Mouse (Mus musculus) lung, embryonic 14.5 days (tissue): ENCODE measurements around the gene Svs1. TPM values are rescaled to one million over a fixed set of nuclear protein-coding genes. Genes with fewer than 3 reads are reported as not detected.

Experiments
- ATAC-seq: fragments of 200-750 bp; cut with Nextera tagmentation; 2 replicates; pipeline ENCODE4 v1.8.0; 2017; ENCODE audit warnings: mild to moderate bottlenecking, moderate TSS enrichment, moderate library complexity; ENCODE audit not compliant: insufficient read depth
- DNase-seq: peaks from one replicate; pipeline ENCODE4 v3.0.0-alpha.2; 2015
- H3K27ac ChIP-seq: fragments of 300-500 bp; sonication (generic); 2 replicates; pipeline ENCODE4 v1.5.1; 2014; ENCODE audit warnings: low read depth, mild to moderate bottlenecking, moderate library complexity
- H3K27me3 ChIP-seq: fragments of 300-500 bp; sonication (generic); 2 replicates; pipeline ENCODE4 v1.6.1; 2014; ENCODE audit warnings: low read length, control low read depth; ENCODE audit not compliant: insufficient read depth
- H3K36me3 ChIP-seq: fragments of 300-500 bp; sonication (generic); 2 replicates; pipeline ENCODE4 v1.6.1; 2014; ENCODE audit warnings: control low read depth; ENCODE audit not compliant: insufficient read depth
- H3K4me1 ChIP-seq: fragments of 300-500 bp; sonication (generic); 2 replicates; pipeline ENCODE4 v1.6.1; 2014; ENCODE audit warnings: antibody characterized with exemption, control low read depth; ENCODE audit not compliant: insufficient read depth
- H3K4me2 ChIP-seq: fragments of 300-500 bp; sonication (generic); 2 replicates; pipeline ENCODE4 v1.6.1; 2014; ENCODE audit warnings: mild to moderate bottlenecking
- H3K4me3 ChIP-seq: fragments of 300-500 bp; sonication (generic); 2 replicates; pipeline ENCODE4 v1.5.1; 2014; ENCODE audit warnings: low read depth, low read length
- H3K9ac ChIP-seq: fragments of 300-500 bp; sonication (generic); 2 replicates; pipeline ENCODE4 v1.6.1; 2014
- H3K9me3 ChIP-seq: fragments of 300-500 bp; sonication (generic); 2 replicates; pipeline ENCODE4 v1.6.1; 2016; ENCODE audit warnings: low read depth, low read length, control low read depth
- CTCF ChIP-seq: IDR thresholded peaks from 2 replicates; pipeline ENCODE4 v1.5.1; 2016; ENCODE audit warnings: antibody characterized with exemption, low read depth
- WGBS: fragments of 180-500 bp; shearing (Covaris S2); extraction: QIAGEN DNeasy Blood & Tissue Kit; methylation state at CpG from one replicate; pipeline ENCODE4 v1.1.7; 2014; 5-methylcytosine and 5-hydroxymethylcytosine counted together
- polyA plus RNA-seq: library from polyadenylated mRNA; unstranded; fragments of >200 nt; fragmentation: Nextera tagmentation; extraction: Ambion mirVana; gene quantifications from 2 replicates; pipeline ENCODE4 v1.2.1, GENCODE M21; 2014

Gene Svs1
- polyA plus RNA-seq, 1 experiment from 2014 or later: not detected

- H3K4me2 ChIP-seq: no peak overlapping the region
- H3K9me3 ChIP-seq: no peaks in the 10 kb centered on the region
- ATAC-seq (no peak), DNase-seq (no peak)
- WGBS: 79% methylated on average over 1 of the region's 1 CpGs
- no peaks in the 10 kb centered on the region for H3K27me3 ChIP-seq
- H3K27ac ChIP-seq: no peak overlapping the region
- no peaks in the 10 kb centered on the region for H3K4me1 ChIP-seq
- H3K9ac ChIP-seq: no peak overlapping the region
- no peak overlapping the region for H3K4me3 ChIP-seq
- peak; percentile 43; the same call in 1 of the 2 replicates for TF ChIP-seq CTCF
- H3K36me3 ChIP-seq: no peaks in the 10 kb centered on the region
These were observed 23.0 kb downstream of the Svs1 start for GRCm38 (mm10) chr6:49009665-49010064.

- 61% methylated on average over 5 of the region's 5 CpGs for WGBS
- Histone ChIP-seq H3K4me1 (no peaks in the 10 kb centered on the region), H3K9ac (no peak overlapping the region), H3K4me2 (no peak overlapping the region), H3K27ac (no peak overlapping the region), H3K27me3 (no peaks in the 10 kb centered on the region), H3K4me3 (no peak overlapping the region), H3K9me3 (no peaks in the 10 kb centered on the region), H3K36me3 (no peaks in the 10 kb centered on the region)
- no peak for TF ChIP-seq CTCF
- DNase-seq (no peak), ATAC-seq (no peak)
These were observed 24.5 kb downstream of the Svs1 start for GRCm38 (mm10) chr6:49011191-49011590.

GRCm38 (mm10) chr6:49013023-49013422, 26.4 kb downstream of the Svs1 start:
- WGBS: 70% methylated on average over 4 of the region's 4 CpGs
- ATAC-seq: no peak

GRCm38 (mm10) chr6:49013458-49013857, 26.8 kb downstream of the Svs1 start:
- Histone ChIP-seq H3K9ac (no peak overlapping the region), H3K9me3 (no peaks in the 10 kb centered on the region), H3K4me2 (no peak overlapping the region), H3K4me3 (no peak overlapping the region), H3K4me1 (no peaks in the 10 kb centered on the region; the same call in 1 of the 2 replicates), H3K27ac (no peak overlapping the region), H3K36me3 (no peaks in the 10 kb centered on the region), H3K27me3 (no peaks in the 10 kb centered on the region)
- ATAC-seq (no peak), DNase-seq (no peak)
- TF ChIP-seq CTCF: no peak
- WGBS: 77% methylated on average over 3 of the region's 3 CpGs

More at GRCm38 (mm10) chr6:49013023-49013422, 26.4 kb downstream of the Svs1 start:
- Histone ChIP-seq H3K36me3 (no peaks in the 10 kb centered on the region), H3K4me1 (no peaks in the 10 kb centered on the region; the same call in 1 of the 2 replicates), H3K9me3 (no peaks in the 10 kb centered on the region), H3K4me3 (no peak overlapping the region), H3K4me2 (no peak overlapping the region), H3K9ac (no peak overlapping the region), H3K27ac (no peak overlapping the region), H3K27me3 (no peaks in the 10 kb centered on the region)
- TF ChIP-seq CTCF: no peak
- DNase-seq: no peak

- DNase-seq (peak; percentile 82), ATAC-seq (peak; percentile 80; the same call in 1 of the 2 replicates)
- Histone ChIP-seq H3K27me3 (no peaks in the 10 kb centered on the region), H3K4me1 (no peaks in the 10 kb centered on the region; the same call in 1 of the 2 replicates), H3K4me2 (peak overlapping the region; percentile 27; the same call in 1 of the 2 replicates), H3K4me3 (no peak overlapping the region), H3K9me3 (no peaks in the 10 kb centered on the region), H3K27ac (0 out of 2 replicates have a peak overlapping the region, but pooled peaks have one; percentile 13), H3K9ac (no peak overlapping the region), H3K36me3 (no peaks in the 10 kb centered on the region)
- 29% methylated on average over 12 of the region's 12 CpGs for WGBS
- TF ChIP-seq CTCF: no peak
These were observed 30.5 kb downstream of the Svs1 start for GRCm38 (mm10) chr6:49017150-49017549.

- Histone ChIP-seq H3K36me3 (no peaks in the 10 kb centered on the region), H3K4me2 (no peak overlapping the region), H3K4me1 (no peaks in the 10 kb centered on the region; the same call in 1 of the 2 replicates), H3K27me3 (no peaks in the 10 kb centered on the region), H3K9me3 (no peaks in the 10 kb centered on the region), H3K27ac (no peak overlapping the region), H3K4me3 (no peak overlapping the region), H3K9ac (no peak overlapping the region)
- no peak for TF ChIP-seq CTCF
- 88% methylated on average over 1 of the region's 1 CpGs for WGBS
- ATAC-seq (no peak), DNase-seq (no peak)
These were observed 32.7 kb downstream of the Svs1 start for GRCm38 (mm10) chr6:49019341-49019740.

GRCm38 (mm10) chr6:49021141-49022012, 34.7 kb downstream of the Svs1 start:
- Histone ChIP-seq H3K9ac (no peak overlapping the region), H3K36me3 (no peaks in the 10 kb centered on the region), H3K9me3 (no peaks in the 10 kb centered on the region), H3K27me3 (no peaks in the 10 kb centered on the region), H3K27ac (no peak overlapping the region), H3K4me3 (no peak overlapping the region), H3K4me2 (no peak overlapping the region), H3K4me1 (no peaks in the 10 kb centered on the region; the same call in 1 of the 2 replicates)
- ATAC-seq (no peak), DNase-seq (no peak)
- TF ChIP-seq CTCF: no peak
- 68% methylated on average over 14 of the region's 14 CpGs for WGBS
